Mouse (Mus musculus): ENCODE measurements around the gene Ttc5. TPM values are rescaled to one million over a fixed set of nuclear protein-coding genes. Genes with fewer than 3 reads are reported as not detected.
"Not testable (repeated sequence)": the region's sequence is repeated elsewhere in the genome, so short reads cannot be mapped to it uniquely, and the experiment has no call there.

Ttc5 gene
- polyA plus RNA-seq, 1 experiment = 13.5 TPM

DNA sequence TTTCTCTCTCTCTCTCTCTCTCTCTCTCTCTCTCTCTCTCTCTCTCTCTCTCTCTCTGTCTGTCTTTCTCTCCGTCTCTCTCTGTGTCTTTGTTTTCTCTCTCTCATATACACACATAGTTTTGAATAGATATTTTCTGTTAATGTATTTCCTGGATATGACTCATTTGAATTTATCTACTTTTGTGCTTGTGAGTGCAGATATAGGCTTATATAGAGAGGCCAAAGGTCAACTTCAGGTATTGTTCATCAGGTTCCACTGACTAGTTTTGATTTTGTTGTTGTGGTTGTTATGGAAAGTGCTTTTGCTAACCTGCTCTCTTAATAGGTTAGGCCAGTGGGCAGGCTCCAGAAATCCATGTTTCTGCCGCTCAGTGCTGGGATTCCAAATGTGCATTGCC is 27.7 kb upstream of the Ttc5 start:
- Histone ChIP-seq H3K4me1 (ENCODE audit: control insufficient read depth, insufficient read depth, insufficient read length, low read length) (peaks cover 7% of the 10 kb centered on the region; the same call in 1 of the 2 replicates), H3K4me3 (ENCODE audit: low read depth, low read length) (no peak overlapping the region), H3K27me3 (ENCODE audit: control insufficient read depth, insufficient read depth, low read length) (no peaks in the 10 kb centered on the region), H3K36me3 (ENCODE audit: control insufficient read depth, insufficient read depth, low read length) (peaks cover 43% of the 10 kb centered on the region), H3K27ac (ENCODE audit: insufficient read depth, low read depth, low read length) (peak overlapping the region; percentile 97)
- TF ChIP-seq CTCF (IDR thresholded peaks at IDR 0.05; ENCODE audit: extremely low read depth, insufficient read length, insufficient replicate concordance, low read depth, low read length) = no peak
- TF ChIP-seq POLR2A (IDR thresholded peaks at IDR 0.05; ENCODE audit: low read depth, low read length) = no peak
- WGBS = 23% methylated on average over 2 of the region's 2 CpGs

DNA sequence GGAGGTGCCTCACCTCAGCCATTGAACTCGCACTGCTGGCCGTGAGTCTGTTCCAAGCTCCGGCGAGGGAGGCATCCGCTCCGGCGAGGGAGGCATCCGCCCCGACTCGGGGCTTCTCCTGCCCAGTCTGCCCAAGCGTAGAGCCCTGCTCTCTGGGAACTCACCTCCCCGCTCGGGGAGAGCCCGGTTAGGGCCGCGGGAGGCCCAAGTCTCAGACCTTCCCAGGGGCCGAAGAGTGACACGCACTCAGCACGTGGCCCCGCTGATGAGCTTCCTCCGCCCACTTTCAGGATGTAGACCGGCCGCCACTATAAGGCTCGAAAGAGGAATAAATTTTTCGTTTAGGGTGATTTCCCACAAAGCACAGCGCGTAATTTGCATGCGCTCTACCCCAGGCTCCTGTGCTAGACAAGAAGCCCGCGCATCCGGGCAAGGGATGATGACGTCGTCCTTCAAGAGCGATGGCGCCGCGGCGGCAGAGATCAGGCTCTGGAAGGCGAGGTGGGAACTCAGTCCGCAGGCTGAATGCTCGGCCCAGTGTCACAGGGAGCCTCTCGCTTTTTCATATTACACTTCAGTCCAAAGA is 22.3 kb upstream of the Ttc5 start, which contains the start of the genes Ccnb1ip1 and Parp2:
TSS of gene Ccnb1ip1 (minus strand) at position 246 of the 586 bp plus-strand sequence.
TSS of gene Parp2 (plus strand) at position 355 of the 586 bp plus-strand sequence.
- TF ChIP-seq POLR2A (IDR thresholded peaks at IDR 0.05; ENCODE audit: low read depth, low read length) = peak; percentile 40; the same call in 1 of the 2 replicates
- 0 out of 2 replicates have a peak, but pooled peaks have one; percentile 3 for TF ChIP-seq CTCF (IDR thresholded peaks at IDR 0.05; ENCODE audit: extremely low read depth, insufficient read length, insufficient replicate concordance, low read depth, low read length)
- under 1% methylated on average over 42 of the region's 42 CpGs for WGBS
- Histone ChIP-seq H3K4me1 (ENCODE audit: control insufficient read depth, insufficient read depth, insufficient read length, low read length) (peaks cover 8% of the 10 kb centered on the region; the same call in 1 of the 2 replicates), H3K4me3 (ENCODE audit: low read depth, low read length) (peak within 1 kb of the TSS; percentile 82), H3K27ac (ENCODE audit: insufficient read depth, low read depth, low read length) (peak within 1 kb of the TSS; percentile 84), H3K27me3 (ENCODE audit: control insufficient read depth, insufficient read depth, low read length) (no peaks in the 10 kb centered on the region), H3K36me3 (ENCODE audit: control insufficient read depth, insufficient read depth, low read length) (peaks cover 10% of the 10 kb centered on the region)

DNA sequence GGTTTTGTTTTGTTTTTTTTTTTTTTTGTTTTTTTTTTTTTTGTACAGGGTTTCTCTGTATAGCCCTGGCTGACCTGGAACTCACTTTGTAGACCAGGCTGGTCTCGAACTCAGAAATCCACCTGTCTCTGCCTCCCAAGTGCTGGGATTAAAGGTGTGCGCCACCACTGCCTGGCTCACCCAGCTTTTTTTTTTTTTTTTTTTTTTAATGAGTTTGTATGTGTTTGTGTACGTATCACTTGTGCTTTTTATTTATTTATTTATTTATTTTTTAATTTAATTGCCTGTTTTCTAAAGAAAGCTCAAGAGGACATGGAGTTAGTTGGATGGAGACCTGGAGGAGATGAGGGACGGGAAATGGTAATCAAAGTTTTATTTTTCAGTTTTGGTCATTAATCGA is 21.1 kb upstream of the Ttc5 start:
- 80% methylated on average over 5 of the region's 5 CpGs for WGBS
- not testable (repeated sequence) for H3K27ac ChIP-seq (ENCODE audit: insufficient read depth, low read depth, low read length); H3K36me3 ChIP-seq (ENCODE audit: control insufficient read depth, insufficient read depth, low read length)

DNA sequence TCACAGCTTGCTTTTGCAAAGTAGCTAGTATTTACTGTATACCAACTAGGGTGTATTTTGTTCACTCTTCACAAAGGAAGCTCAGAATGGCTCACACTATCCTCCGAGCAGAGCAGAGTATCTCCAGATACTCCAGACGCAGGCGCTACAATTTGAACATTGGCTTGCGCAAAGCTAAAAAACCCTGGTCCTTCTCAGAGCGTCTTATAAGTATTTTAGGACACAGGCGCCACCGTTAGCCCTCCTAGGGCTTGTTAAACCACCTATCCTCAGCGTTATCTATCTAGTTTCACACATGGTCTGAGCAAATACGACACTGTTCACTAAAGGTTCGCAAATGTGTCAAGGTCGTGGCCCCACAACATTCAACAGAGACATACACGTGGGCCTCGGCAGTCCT is 19.4 kb upstream of the Ttc5 start:
- H3K4me1 ChIP-seq (ENCODE audit: control insufficient read depth, insufficient read depth, insufficient read length, low read length) = peaks cover 5% of the 10 kb centered on the region; the same call in 1 of the 2 replicates
- H3K36me3 ChIP-seq (ENCODE audit: control insufficient read depth, insufficient read depth, low read length) = no peaks in the 10 kb centered on the region
- H3K27ac ChIP-seq (ENCODE audit: insufficient read depth, low read depth, low read length) = no peak overlapping the region
- 69% methylated on average over 13 of the region's 13 CpGs for WGBS
- no peak overlapping the region for H3K4me3 ChIP-seq (ENCODE audit: low read depth, low read length)
- H3K27me3 ChIP-seq (ENCODE audit: control insufficient read depth, insufficient read depth, low read length) = no peaks in the 10 kb centered on the region
- TF ChIP-seq POLR2A (IDR thresholded peaks at IDR 0.05; ENCODE audit: low read depth, low read length) (no peak), CTCF (IDR thresholded peaks at IDR 0.05; ENCODE audit: extremely low read depth, insufficient read length, insufficient replicate concordance, low read depth, low read length) (no peak)

More for the DNA sequence above, 21.1 kb upstream of the Ttc5 start:
- not testable (repeated sequence) for H3K4me3 ChIP-seq (ENCODE audit: low read depth, low read length); H3K27me3 ChIP-seq (ENCODE audit: control insufficient read depth, insufficient read depth, low read length); H3K4me1 ChIP-seq (ENCODE audit: control insufficient read depth, insufficient read depth, insufficient read length, low read length)

DNA sequence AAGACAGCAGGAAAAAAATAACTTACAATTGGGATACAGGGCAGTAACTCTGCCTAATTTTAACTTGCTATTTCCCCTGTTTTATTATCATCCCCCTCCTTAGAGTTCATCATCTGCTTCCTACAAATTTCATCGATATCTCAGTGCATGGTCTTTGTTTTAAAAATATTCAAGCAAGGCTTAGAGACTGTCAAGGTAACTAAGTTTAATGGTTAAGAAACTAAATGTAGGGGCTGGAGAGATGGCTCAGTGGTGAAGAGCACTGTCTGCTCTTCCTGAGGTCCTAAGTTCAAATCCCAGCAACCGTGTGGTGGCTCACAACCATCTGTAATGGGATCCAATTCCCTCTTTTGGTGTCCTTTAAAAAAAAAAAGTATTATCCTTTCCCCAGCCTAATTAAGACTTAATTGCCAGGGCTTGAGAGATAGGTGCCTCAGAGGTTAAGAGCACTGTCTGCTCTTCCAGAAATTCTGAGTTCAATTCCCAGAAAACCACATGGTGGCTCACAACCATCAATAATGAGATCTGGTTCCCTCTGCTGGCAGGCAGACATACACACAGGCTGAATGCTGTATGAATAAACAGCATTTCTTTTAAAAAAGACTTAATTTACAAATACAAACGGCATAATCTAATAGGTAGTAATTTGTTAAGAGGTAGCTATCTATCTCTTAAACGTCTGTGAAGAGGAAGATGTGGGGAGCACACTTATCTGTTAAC is 17.7 kb upstream of the Ttc5 start:
- WGBS = 63% methylated on average over 4 of the region's 4 CpGs
- no peak overlapping the region for H3K27ac ChIP-seq (ENCODE audit: insufficient read depth, low read depth, low read length)
- H3K4me3 ChIP-seq (ENCODE audit: low read depth, low read length) = no peak overlapping the region
- H3K36me3 ChIP-seq (ENCODE audit: control insufficient read depth, insufficient read depth, low read length) = no peaks in the 10 kb centered on the region
- H3K27me3 ChIP-seq (ENCODE audit: control insufficient read depth, insufficient read depth, low read length) = no peaks in the 10 kb centered on the region
- TF ChIP-seq POLR2A (IDR thresholded peaks at IDR 0.05; ENCODE audit: low read depth, low read length) = no peak
- no peak for TF ChIP-seq CTCF (IDR thresholded peaks at IDR 0.05; ENCODE audit: extremely low read depth, insufficient read length, insufficient replicate concordance, low read depth, low read length)
- H3K4me1 ChIP-seq (ENCODE audit: control insufficient read depth, insufficient read depth, insufficient read length, low read length) = 0 out of 2 replicates have a peak, but pooled peaks cover 2% of the 10 kb centered on the region

DNA sequence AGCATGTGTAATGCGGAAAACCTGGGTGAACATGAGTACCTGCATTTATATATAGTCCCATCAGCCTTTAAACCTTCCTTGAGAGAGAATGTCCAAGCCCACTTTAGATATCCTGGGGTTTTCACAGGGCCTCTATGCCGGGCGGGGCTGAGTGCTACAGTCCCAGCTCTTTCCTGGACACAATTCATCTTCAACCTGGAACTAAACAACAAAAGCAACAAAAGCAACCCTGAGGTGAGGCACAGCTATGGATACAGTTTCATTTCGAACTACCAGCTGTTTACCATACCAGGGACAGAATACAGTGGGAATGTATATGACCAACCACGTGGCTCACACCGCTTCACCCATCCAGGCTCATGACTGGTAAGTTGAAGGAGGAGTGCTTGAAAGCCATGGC is 17.1 kb upstream of the Ttc5 start:
- TF ChIP-seq CTCF (IDR thresholded peaks at IDR 0.05; ENCODE audit: extremely low read depth, insufficient read length, insufficient replicate concordance, low read depth, low read length) (no peak), POLR2A (IDR thresholded peaks at IDR 0.05; ENCODE audit: low read depth, low read length) (no peak)
- Histone ChIP-seq H3K27me3 (ENCODE audit: control insufficient read depth, insufficient read depth, low read length) (no peaks in the 10 kb centered on the region), H3K4me1 (ENCODE audit: control insufficient read depth, insufficient read depth, insufficient read length, low read length) (0 out of 2 replicates have a peak, but pooled peaks cover 2% of the 10 kb centered on the region), H3K4me3 (ENCODE audit: low read depth, low read length) (no peak overlapping the region), H3K27ac (ENCODE audit: insufficient read depth, low read depth, low read length) (no peak overlapping the region), H3K36me3 (ENCODE audit: control insufficient read depth, insufficient read depth, low read length) (no peaks in the 10 kb centered on the region)
- 82% methylated on average over 6 of the region's 6 CpGs for WGBS

DNA sequence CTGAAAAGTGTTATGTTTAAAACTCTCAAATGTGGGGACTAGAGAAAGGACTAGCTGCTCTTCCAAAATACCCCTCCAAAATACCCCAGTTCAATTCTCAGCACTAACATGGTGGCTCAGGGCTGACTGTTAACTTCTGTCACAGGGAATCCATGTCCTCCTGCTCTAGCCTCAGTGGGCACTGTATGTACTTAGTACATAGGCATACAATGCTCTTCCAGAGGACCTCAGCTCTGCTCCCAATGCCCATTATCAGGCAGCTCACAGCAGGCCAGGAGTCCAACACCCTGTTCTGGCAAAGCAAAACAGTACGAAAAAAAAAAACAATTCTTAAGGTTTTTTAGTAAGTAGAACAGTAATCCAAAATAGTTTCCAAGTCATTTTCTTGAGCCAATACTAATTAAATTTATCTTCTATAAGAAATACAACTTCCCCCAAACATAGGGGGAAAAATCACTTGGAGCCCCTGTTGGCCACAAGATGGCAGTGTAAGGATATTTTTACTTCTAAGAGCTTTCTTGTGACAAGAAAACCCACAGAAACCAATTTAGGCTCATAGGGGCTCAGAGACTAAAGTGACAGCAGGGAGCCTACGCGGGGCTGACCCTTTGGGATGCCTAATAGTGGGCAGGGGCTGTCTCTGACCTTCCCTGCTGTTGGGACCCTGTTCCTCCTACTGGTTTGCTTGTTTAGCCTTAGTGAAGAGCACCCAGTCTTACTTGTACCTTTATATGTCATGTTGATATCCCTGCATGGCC is 14.4 kb upstream of the Ttc5 start:
- WGBS = 10% methylated on average over 3 of the region's 3 CpGs
- TF ChIP-seq POLR2A (IDR thresholded peaks at IDR 0.05; ENCODE audit: low read depth, low read length) = no peak
- TF ChIP-seq CTCF (IDR thresholded peaks at IDR 0.05; ENCODE audit: extremely low read depth, insufficient read length, insufficient replicate concordance, low read depth, low read length) = peak; percentile 37; the same call in 1 of the 2 replicates

More for the DNA sequence above, 14.4 kb upstream of the Ttc5 start:
- no peak overlapping the region for H3K4me3 ChIP-seq (ENCODE audit: low read depth, low read length)
- H3K27ac ChIP-seq (ENCODE audit: insufficient read depth, low read depth, low read length) = no peak overlapping the region
- H3K27me3 ChIP-seq (ENCODE audit: control insufficient read depth, insufficient read depth, low read length) = no peaks in the 10 kb centered on the region
- H3K36me3 ChIP-seq (ENCODE audit: control insufficient read depth, insufficient read depth, low read length) = no peaks in the 10 kb centered on the region
- no peaks in the 10 kb centered on the region for H3K4me1 ChIP-seq (ENCODE audit: control insufficient read depth, insufficient read depth, insufficient read length, low read length)

All from small intestine, adult 2 months (tissue).